Mouse (Mus musculus) limb, embryonic 14.5 days (tissue): ENCODE results near the gene Fam120b. TPM values are rescaled to one million over a fixed set of nuclear protein-coding genes. Genes with fewer than 3 reads are reported as not detected.

Experiments
- ATAC-seq: fragments of 200-750 bp; cut with Nextera tagmentation; 2 replicates; pipeline ENCODE4 v1.8.0; 2017; ENCODE audit warnings: low read depth, moderate number of reproducible peaks, moderate TSS enrichment; ENCODE audit not compliant: low FRiP score
- DNase-seq: peaks from one replicate; pipeline ENCODE4 v3.0.0-alpha.2; 2015; ENCODE audit warnings: low spot score
- H3K27ac ChIP-seq: fragments of 300-500 bp; sonication (generic); replicated peaks from 2 replicates; pipeline ENCODE4 v1.5.1; 2014; ENCODE audit warnings: low read depth, mild to moderate bottlenecking, low read length, moderate library complexity, mixed read lengths
- H3K27me3 ChIP-seq: fragments of 300-500 bp; sonication (generic); 2 replicates; pipeline ENCODE4 v1.6.1; 2014; ENCODE audit warnings: low read length, mixed read lengths; ENCODE audit not compliant: control insufficient read depth, insufficient read depth
- H3K36me3 ChIP-seq: fragments of 300-500 bp; sonication (generic); 2 replicates; pipeline ENCODE4 v1.6.1; 2014; ENCODE audit warnings: mild to moderate bottlenecking, low read length, moderate library complexity, mixed read lengths; ENCODE audit not compliant: control insufficient read depth, insufficient read depth
- H3K4me1 ChIP-seq: fragments of 300-500 bp; sonication (generic); 2 replicates; pipeline ENCODE4 v1.6.1; 2014; ENCODE audit warnings: antibody characterized with exemption, low read length, mixed read lengths; ENCODE audit not compliant: control insufficient read depth, insufficient read depth
- H3K4me2 ChIP-seq: fragments of 300-500 bp; sonication (generic); replicated peaks from 2 replicates; pipeline ENCODE4 v1.6.1; 2014; ENCODE audit warnings: low read depth, mild to moderate bottlenecking, low read length, moderate library complexity; ENCODE audit not compliant: severe bottlenecking
- H3K4me3 ChIP-seq: fragments of 300-500 bp; sonication (generic); replicated peaks from 2 replicates; pipeline ENCODE4 v1.5.1; 2014; ENCODE audit warnings: low read length
- H3K9ac ChIP-seq: fragments of 300-500 bp; sonication (generic); 2 replicates; pipeline ENCODE4 v1.6.1; 2014; ENCODE audit warnings: mild to moderate bottlenecking, low read depth, low read length, moderate library complexity; ENCODE audit not compliant: severe bottlenecking
- H3K9me3 ChIP-seq: fragments of 300-500 bp; sonication (generic); 2 replicates; pipeline ENCODE4 v1.6.1; 2016; ENCODE audit warnings: low read length; ENCODE audit not compliant: control insufficient read depth
- POLR2A ChIP-seq: fragments of 200-500 bp; IDR thresholded peaks from 2 replicates; pipeline ENCODE4 v1.8.0; 2012; ENCODE audit warnings: inconsistent platforms, mild to moderate bottlenecking, moderate library complexity, borderline replicate concordance; ENCODE audit not compliant: insufficient read depth, insufficient read length; ENCODE audit errors: extremely low read depth
- WGBS: fragments of 180-500 bp; shearing (Covaris S2); extraction: QIAGEN DNeasy Blood & Tissue Kit; methylation state at CpG from one replicate; pipeline ENCODE4 v1.1.7; 2014; 5-methylcytosine and 5-hydroxymethylcytosine counted together
- polyA plus RNA-seq, 2 experiments: library from polyadenylated mRNA; depleted of rRNA in 1 of 2; stranded (reverse) in 1 of 2; unstranded in 1 of 2; fragments of >200 nt; fragmentation: Nextera tagmentation in 1 of 2; extraction: Ambion mirVana in 1 of 2; gene quantifications; 2 replicates each; pipeline versions ENCODE4 v1.2.1 to v1.2.3; 2012 to 2014

The Fam120b gene
- polyA plus RNA-seq, 2 experiments: 18.9 to 25.7 TPM

- no peaks in the 10 kb centered on the region for H3K4me1 ChIP-seq
- no peaks in the 10 kb centered on the region for H3K9me3 ChIP-seq
- no peak overlapping the region for H3K27ac ChIP-seq
- WGBS: 92% methylated on average over 12 of the region's 12 CpGs
- no peak for TF ChIP-seq POLR2A
- ATAC-seq: no peak
- no peaks in the 10 kb centered on the region for H3K27me3 ChIP-seq
- no peak overlapping the region for H3K4me2 ChIP-seq
- peaks cover 90% of the 10 kb centered on the region for H3K36me3 ChIP-seq
- DNase-seq: no peak
- H3K9ac ChIP-seq: no peak overlapping the region
- no peak overlapping the region for H3K4me3 ChIP-seq
These were observed 20.7 kb downstream of the Fam120b start for GRCm38 (mm10) chr17:15416596-15417215.

DNA sequence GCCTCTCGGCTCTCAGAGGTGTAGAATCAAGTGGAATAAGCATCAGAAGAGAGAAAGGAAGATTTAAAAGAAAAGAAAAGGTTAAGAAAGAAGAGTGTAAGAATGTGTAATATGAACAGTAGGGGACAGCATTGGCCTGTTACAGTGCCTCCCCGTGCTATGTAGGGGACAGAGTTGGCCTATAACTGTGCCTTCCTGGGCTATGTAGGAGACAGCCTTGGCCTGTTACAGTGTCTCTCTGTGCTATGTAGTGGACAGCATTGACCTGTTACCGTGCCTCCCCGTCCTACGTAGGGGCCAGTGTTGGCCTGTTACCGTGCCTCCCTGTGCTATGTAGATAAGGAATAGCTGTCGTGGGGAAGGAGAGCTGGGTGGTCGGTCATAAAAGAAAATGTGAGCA lies 23.5 kb downstream of the Fam120b start:
- Histone ChIP-seq H3K4me1 (no peaks in the 10 kb centered on the region), H3K9ac (no peak overlapping the region), H3K4me2 (no peak overlapping the region), H3K36me3 (peaks cover 95% of the 10 kb centered on the region), H3K27me3 (no peaks in the 10 kb centered on the region), H3K9me3 (no peaks in the 10 kb centered on the region), H3K27ac (no peak overlapping the region), H3K4me3 (no peak overlapping the region)
- DNase-seq (no peak), ATAC-seq (no peak)
- WGBS: 84% methylated on average over 8 of the region's 8 CpGs
- no peak for TF ChIP-seq POLR2A

- peaks cover 95% of the 10 kb centered on the region for H3K36me3 ChIP-seq
- H3K4me1 ChIP-seq: no peaks in the 10 kb centered on the region
- DNase-seq (no peak), ATAC-seq (no peak)
- H3K27ac ChIP-seq: no peak overlapping the region
- no peak overlapping the region for H3K9ac ChIP-seq
- H3K27me3 ChIP-seq: no peaks in the 10 kb centered on the region
- 89% methylated on average over 8 of the region's 8 CpGs for WGBS
- TF ChIP-seq POLR2A: no peak
- no peak overlapping the region for H3K4me2 ChIP-seq
- no peak overlapping the region for H3K4me3 ChIP-seq
- no peaks in the 10 kb centered on the region for H3K9me3 ChIP-seq
These were observed 24.1 kb downstream of the Fam120b start for GRCm38 (mm10) chr17:15420021-15420603.

DNA sequence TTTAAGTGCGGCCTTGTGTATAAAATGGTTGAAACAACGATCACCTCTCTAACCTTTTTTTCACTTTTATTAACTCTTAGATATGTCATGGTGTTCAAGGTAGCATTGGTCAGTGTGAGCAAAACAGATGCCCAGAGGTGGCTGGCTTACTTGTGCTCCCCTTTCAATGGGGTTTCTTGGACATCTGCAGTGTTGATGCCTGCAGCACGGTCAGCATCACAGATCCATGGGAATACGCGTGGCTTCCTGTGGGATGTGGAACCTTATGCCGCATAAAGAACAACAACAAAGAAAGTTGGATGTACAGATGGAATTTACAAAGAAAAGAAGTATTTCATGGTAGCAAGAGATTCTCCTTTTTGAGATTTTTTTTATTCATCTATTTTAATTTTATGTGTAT lies 25.4 kb downstream of the Fam120b start:
- no peak for TF ChIP-seq POLR2A
- H3K4me2 ChIP-seq: no peak overlapping the region
- H3K27ac ChIP-seq: no peak overlapping the region
- WGBS: 93% methylated on average over 6 of the region's 6 CpGs
- no peak overlapping the region for H3K4me3 ChIP-seq
- DNase-seq: no peak
- no peaks in the 10 kb centered on the region for H3K4me1 ChIP-seq
- H3K9me3 ChIP-seq: no peaks in the 10 kb centered on the region
- H3K9ac ChIP-seq: no peak overlapping the region
- ATAC-seq: no peak
- no peaks in the 10 kb centered on the region for H3K27me3 ChIP-seq
- peaks cover 95% of the 10 kb centered on the region for H3K36me3 ChIP-seq

- H3K4me2 ChIP-seq: no peak overlapping the region
- no peaks in the 10 kb centered on the region for H3K4me1 ChIP-seq
- TF ChIP-seq POLR2A: no peak
- no peaks in the 10 kb centered on the region for H3K9me3 ChIP-seq
- 70% methylated on average over 9 of the region's 9 CpGs for WGBS
- H3K27ac ChIP-seq: no peak overlapping the region
- no peak overlapping the region for H3K4me3 ChIP-seq
- no peaks in the 10 kb centered on the region for H3K27me3 ChIP-seq
- peaks cover 93% of the 10 kb centered on the region for H3K36me3 ChIP-seq
- H3K9ac ChIP-seq: no peak overlapping the region
- DNase-seq: no peak
- no peak for ATAC-seq
These were observed 26.7 kb downstream of the Fam120b start for GRCm38 (mm10) chr17:15422666-15423065.
